Mouse (Mus musculus): ENCODE measurements around the gene Ergic1. TPM values are rescaled to one million over a fixed set of nuclear protein-coding genes. Genes with fewer than 3 reads are reported as not detected.
A peak's percentile ranks its signal among the peaks of the same experiment; 100 is the strongest.

Gene Ergic1
- 44.6 and 46.9 TPM in 2 replicates for total RNA-seq (2017)

- peak; percentile 93 for ATAC-seq (replicated peaks; ENCODE audit: low read depth, poor library complexity, severe bottlenecking)
These were observed at the start of gene Ergic1 for GRCm38 (mm10) chr17:26561290-26561640. Ergic1 (plus strand) TSS chr17:26561489.

GRCm38 (mm10) chr17:26511816-26512774, 49.2 kb upstream of the Ergic1 start:
- no peak for ATAC-seq (replicated peaks; ENCODE audit: low read depth, poor library complexity, severe bottlenecking)

GRCm38 (mm10) chr17:26512961-26513360, 48.3 kb upstream of the Ergic1 start:
- no peak for ATAC-seq (replicated peaks; ENCODE audit: low read depth, poor library complexity, severe bottlenecking)

GRCm38 (mm10) chr17:26513459-26514290, 47.6 kb upstream of the Ergic1 start:
- no peak for ATAC-seq (replicated peaks; ENCODE audit: low read depth, poor library complexity, severe bottlenecking)

DNA sequence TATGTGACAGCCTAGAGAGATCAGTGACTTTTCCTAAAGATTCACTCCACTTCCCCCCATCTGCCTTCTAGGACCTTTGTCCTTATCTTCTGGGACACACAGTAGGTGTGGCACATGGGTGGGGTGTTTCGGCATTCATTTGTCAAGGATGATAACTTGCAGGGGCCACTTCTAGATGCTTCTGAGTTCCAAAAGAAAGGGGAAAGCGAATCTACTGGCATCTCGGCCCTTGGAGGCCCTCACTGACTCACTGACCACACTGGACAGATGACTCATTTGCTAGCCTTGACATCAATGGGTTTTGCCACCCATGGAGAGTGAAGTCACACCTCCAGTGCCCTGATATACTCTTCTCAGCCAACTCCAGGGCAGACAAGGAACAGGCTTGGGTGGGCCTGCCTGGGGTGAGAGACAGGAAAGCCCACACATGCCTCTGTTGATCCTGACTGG, 46.7 kb upstream of the Ergic1 start:
- no peak for ATAC-seq (replicated peaks; ENCODE audit: low read depth, poor library complexity, severe bottlenecking)

- no peak for ATAC-seq (replicated peaks; ENCODE audit: low read depth, poor library complexity, severe bottlenecking)
These were observed 45.6 kb upstream of the Ergic1 start for GRCm38 (mm10) chr17:26515675-26516074.

DNA sequence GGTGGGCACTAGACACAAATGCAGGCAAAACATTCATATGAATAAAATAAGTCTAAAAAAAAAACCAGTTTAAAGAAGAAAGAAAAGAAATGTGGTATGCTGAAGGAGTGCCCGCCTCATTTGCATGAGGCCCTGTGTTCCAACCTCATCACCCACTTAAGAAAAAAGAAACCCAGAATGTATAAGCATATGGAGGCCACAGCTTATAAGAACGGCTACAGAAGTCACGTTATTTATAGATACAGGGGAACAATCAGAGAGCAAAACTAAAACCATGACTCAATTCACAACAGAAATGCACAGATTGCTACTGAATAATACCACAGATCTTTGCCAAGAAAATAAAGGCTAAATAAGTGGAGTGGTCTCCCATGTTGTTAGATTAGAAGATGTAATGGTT, 43.0 kb upstream of the Ergic1 start:
- no peak for ATAC-seq (replicated peaks; ENCODE audit: low read depth, poor library complexity, severe bottlenecking)

GRCm38 (mm10) chr17:26522711-26523110, 38.6 kb upstream of the Ergic1 start:
- ATAC-seq (replicated peaks; ENCODE audit: low read depth, poor library complexity, severe bottlenecking) = no peak

GRCm38 (mm10) chr17:26524316-26524715, 37.0 kb upstream of the Ergic1 start:
- ATAC-seq (replicated peaks; ENCODE audit: low read depth, poor library complexity, severe bottlenecking) = no peak

- ATAC-seq (replicated peaks; ENCODE audit: low read depth, poor library complexity, severe bottlenecking) = no peak
These were observed 36.5 kb upstream of the Ergic1 start for GRCm38 (mm10) chr17:26524801-26525200.

DNA sequence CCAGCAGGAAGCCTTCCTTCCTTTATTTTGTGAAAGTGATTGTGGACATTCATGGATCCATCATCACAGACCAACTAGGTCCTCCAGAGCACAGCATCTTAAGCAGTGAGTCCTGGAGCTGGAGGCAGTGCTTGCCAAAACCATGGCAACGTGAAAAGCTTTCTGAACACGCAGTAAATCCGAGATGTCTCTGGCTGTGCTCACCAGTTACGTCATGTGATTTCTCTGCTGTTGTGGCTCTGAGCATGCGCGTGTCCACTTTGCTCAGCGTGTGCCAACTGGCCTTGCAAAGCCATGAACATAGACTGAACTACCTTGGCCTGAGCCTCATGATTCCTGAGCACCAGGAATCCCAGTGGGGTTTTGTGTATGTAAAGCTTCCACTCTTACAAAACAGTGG, 36.0 kb upstream of the Ergic1 start:
- no peak for ATAC-seq (replicated peaks; ENCODE audit: low read depth, poor library complexity, severe bottlenecking)

GRCm38 (mm10) chr17:26527291-26527690, 34.0 kb upstream of the Ergic1 start:
- ATAC-seq (replicated peaks; ENCODE audit: low read depth, poor library complexity, severe bottlenecking) = no peak

DNA sequence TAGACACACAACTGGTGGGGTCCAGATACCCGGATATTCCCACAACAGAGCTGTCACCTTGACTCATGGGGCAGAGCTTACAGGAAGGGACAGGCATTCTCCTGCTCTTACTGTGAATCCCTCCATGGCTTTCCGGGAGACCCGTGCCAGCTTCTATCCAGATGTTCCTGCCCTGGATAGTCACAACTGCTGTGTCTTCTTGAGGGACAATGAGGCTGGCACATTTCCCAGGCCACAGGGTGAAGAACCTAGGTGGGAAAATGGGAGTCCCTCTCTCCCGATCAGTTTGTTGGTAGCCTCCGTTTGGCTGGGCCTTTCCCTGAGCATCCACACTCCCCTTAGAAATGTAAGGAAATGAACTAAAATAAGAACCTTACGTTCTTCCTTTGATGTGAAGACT, 32.5 kb upstream of the Ergic1 start:
- no peak for ATAC-seq (replicated peaks; ENCODE audit: low read depth, poor library complexity, severe bottlenecking)

DNA sequence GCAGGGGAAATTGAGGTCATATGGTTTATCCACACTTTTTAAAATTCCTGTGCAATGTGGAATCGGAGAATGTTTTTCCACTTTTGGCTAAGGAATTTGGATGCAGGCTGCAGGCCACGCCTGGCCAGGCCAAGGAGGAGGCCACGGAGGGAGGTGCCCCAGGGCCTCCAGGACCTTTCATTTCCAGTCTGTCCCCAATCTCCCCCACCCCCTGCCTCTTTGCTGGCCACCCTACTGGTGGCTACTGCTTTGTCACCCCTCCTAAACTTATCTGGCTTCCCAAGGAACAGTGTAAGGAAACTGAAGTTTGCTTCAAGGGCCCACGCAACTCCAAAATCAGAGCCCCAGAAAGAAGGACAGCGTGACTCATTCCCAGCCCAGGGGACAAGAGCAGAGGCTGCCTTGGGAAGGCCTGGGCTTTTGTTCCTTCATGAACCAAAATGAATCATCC, 31.5 kb upstream of the Ergic1 start:
- ATAC-seq (replicated peaks; ENCODE audit: low read depth, poor library complexity, severe bottlenecking) = no peak

GRCm38 (mm10) chr17:26530590-26531081, 30.7 kb upstream of the Ergic1 start:
- no peak for ATAC-seq (replicated peaks; ENCODE audit: low read depth, poor library complexity, severe bottlenecking)

- ATAC-seq (replicated peaks; ENCODE audit: low read depth, poor library complexity, severe bottlenecking) = peak; percentile 30
These were observed 29.8 kb upstream of the Ergic1 start for GRCm38 (mm10) chr17:26531395-26532027.

GRCm38 (mm10) chr17:26532476-26533045, 28.7 kb upstream of the Ergic1 start:
- ATAC-seq (replicated peaks; ENCODE audit: low read depth, poor library complexity, severe bottlenecking) = peak; percentile 66

DNA sequence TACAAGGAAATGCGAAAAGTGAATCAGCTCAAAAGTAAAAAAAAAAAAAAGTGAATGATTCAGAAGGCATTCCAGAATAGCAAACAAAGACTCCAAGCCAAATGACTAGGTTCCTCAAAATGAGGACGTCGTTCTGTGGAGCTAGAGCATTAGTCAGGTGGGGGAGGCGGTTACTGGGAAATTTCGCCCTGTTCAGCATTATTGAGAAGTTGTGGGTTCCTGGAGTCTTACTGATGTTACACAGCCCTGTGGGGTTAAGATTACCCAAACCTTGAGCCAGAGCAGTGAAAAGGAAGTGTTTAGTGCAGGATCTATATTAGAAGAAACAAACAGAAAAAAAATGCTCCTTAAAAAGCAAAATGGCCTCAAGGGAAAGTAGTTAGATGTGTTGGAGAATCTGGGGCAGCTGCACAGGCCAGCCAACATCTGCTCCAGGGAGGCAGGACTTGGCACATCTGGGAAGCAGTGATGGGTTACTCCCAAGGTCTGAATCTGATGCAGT, 27.4 kb upstream of the Ergic1 start:
- ATAC-seq (replicated peaks; ENCODE audit: low read depth, poor library complexity, severe bottlenecking) = peak; percentile 52

DNA sequence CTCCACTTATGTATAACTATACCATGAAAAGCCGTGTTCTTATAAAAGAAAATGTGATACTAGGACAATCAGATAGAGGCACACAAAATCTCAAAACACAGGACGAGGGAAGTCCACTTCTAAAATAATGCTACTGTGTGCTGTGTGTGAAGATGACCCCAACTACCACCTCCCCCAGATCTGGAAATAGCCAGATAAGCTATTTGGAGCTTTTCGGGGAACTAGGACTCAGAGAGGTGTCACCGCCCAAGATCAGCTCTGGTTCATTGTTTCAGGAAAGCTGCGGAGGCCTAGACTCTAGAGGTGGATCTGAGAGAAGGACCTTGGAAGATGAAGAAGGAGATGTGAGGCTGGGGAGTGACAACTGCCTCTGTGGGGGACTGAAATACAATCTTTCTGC, 26.6 kb upstream of the Ergic1 start:
- no peak for ATAC-seq (replicated peaks; ENCODE audit: low read depth, poor library complexity, severe bottlenecking)
